Mouse (Mus musculus) gastrocnemius, postnatal 25 days (tissue): ENCODE data around the gene Fam13c. TPM values are rescaled to one million over a fixed set of nuclear protein-coding genes. Genes with fewer than 3 reads are reported as not detected.
"Not testable (repeated sequence)": the region's sequence is repeated elsewhere in the genome, so short reads cannot be mapped to it uniquely, and the experiment has no call there.

ENCODE experiments used
- DNase-seq: peaks from one replicate; pipeline ENCODE4 v3.0.0; 2022
- long read RNA-seq, 2 experiments: library from polyadenylated mRNA; stranded (forward); transcript quantifications; one replicate each; pipeline ENCODE4 v2.0.0; 2021
- total RNA-seq, 2 experiments: library from RNA; stranded (reverse); gene quantifications; 1 replicate in 1 of 2; 2 replicates in 1 of 2; pipeline ENCODE4 v1.2.3; 2021

Gene Fam13c
- total RNA-seq: 1 to 10 TPM; 5.4 to 5.7 TPM
- long read RNA-seq, experiment 1, partial matches to known transcripts: 3 of 7 reads
- long read RNA-seq, experiment 1, other reads (novel, unspliced or antisense): 1 of 7 reads
- long read RNA-seq, experiment 2, partial matches to known transcripts: 1 of 6 reads
- long read RNA-seq, experiment 2, other reads (novel, unspliced or antisense): 1 of 6 reads

DNA sequence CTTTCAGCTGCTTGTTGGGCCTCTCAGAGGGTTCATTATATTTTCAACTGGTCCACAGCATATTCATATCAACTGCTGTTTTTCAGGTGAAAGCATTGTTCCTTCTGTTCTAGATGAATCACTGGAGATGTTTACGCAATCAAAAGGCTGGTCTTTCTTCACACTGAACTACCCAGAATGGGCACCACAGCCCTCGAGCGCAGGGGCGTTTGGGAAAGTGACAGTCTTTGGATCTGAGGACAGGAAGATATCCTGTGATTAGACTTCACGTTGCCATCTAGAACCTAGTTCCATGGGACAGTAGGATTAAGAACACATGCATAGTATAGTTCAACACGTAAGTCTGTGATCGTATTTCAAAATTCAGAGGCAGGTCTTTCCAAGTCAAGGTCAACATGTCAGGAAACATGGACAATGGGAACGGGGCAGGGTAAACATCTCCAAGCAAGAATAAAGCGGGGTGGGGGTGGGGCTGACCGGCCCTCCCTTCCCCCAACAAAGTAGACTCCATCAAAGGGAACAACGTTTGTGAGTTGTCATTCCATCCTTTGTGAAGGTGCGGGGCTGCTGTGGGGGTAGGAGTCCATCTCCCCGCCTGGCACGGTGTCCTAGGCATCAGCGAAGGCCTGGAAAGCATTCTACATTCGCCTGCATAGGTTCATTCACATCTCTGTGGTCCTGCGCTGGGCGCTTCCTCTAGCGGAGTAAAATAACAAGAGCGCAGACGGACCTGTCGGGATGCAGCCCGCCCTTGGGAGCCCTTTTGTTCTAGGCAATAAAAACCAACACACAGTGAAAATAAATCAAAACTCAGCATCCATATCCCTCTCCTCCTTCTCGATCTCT is at the start of gene Fam13c:
Fam13c (plus strand) TSS at position 806 of the 846 bp plus-strand sequence.
- DNase-seq: no peak

DNA sequence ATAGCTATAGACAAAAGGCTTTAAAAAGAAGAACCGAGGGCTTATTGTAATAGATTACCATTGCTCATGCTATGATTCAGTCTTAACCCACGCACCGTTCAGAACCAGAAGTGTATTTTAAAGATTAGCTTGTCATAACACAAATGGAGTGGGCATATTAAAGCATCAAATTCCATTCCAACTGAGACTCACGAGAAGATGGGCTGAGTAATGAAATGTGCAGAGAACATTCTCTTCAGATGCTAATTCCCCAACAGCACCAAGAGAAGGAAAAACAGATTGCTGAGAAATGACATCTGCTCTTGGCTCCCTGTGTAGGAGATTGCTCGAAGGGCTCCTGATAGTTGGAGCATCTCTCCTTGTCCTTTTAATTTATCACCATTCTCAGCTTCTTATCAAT is 44.4 kb upstream of the Fam13c start:
- no peak for DNase-seq

- no peak for DNase-seq
These were observed 42.1 kb upstream of the Fam13c start for GRCm38 (mm10) chr10:70398224-70398623.

DNA sequence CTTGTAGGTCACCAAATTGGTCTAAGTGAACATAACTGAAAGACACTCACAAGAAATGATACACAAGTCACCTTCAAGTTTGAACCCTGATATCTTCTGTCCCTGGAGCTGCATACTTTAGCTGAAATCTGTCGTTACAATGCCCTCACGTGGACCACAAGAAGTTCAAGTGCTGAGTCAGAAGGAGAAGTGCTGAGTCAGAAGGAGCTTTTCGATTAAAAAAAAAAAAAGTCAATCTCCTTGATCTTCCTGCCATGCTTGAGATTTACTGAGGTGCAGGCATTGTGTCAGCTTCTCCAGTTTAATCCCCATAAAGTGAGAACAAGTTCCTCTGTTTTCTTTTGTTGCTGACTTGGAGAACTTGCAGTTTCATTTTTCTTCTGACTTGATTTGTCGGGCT is 38.3 kb upstream of the Fam13c start:
- DNase-seq: no peak

DNA sequence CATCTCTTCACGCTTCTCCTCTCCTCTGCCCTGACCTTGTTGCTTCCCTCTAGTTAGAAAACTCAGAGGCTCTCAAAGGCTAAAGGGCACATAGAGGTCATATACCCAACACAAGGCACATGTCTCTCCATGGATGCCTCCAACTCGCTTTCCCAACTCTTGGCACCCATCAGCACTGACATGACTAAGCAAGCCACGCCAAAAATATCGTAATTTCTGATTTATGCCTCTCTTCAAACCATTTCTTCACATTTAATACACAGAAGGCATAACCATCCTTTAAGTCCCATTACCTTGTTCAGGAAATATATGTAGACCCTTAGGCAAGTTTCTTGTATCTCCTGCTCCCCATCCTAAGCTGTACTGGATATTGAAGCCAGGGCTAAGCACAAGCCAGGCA is 37.6 kb upstream of the Fam13c start:
- no peak for DNase-seq

GRCm38 (mm10) chr10:70417811-70418486 is 22.3 kb upstream of the Fam13c start:
- DNase-seq: no peak

DNA sequence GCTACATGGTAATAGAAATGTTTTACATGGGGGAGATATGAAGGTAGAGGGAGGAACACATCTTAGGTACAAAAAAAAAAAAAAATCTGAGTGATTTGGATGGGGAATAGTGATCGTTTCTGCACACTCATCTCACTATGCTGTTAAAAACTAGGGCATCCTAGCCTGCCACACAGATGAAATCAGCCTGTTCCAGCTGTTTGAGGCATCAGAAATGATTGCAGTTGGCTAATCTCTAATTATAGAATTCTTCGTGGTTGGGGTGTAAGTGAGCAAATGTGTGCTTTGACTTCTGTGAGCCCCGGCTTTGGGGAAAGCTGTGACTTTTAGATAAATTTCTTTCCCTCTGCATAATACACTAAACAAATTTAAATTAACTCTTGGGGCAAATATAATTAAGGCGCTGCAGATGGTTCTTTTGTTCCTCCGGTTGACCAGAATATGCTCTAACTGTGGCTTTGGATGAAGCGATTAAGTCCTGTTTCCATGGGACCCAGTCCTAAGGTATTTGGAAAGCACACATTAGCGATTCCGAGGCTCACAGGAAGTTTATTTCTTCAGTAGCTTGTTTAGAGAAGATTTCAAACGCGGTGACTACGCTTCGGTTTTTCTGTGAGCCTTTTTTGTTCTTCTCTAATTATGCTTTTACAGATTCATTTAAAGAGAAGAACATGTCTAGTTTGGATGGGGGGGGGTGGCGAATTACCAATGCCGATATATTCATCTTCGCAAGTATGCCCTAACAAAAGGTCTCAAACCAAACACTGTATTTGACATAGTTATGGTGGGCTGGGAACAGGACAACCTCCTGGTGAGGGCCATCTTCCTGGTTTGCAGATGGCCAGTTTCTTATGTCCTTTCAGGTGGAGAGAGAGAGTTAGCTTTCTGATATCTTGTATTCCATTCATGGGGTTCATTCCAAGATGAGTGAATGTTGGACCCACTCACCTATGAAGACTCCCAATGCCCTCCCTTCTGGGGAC is 20.7 kb upstream of the Fam13c start:
- no peak for DNase-seq

GRCm38 (mm10) chr10:70426373-70426772 is 13.9 kb upstream of the Fam13c start:
- DNase-seq: peak; percentile 40

GRCm38 (mm10) chr10:70428121-70428662 is 12.1 kb upstream of the Fam13c start:
- peak; percentile 26 for DNase-seq

DNA sequence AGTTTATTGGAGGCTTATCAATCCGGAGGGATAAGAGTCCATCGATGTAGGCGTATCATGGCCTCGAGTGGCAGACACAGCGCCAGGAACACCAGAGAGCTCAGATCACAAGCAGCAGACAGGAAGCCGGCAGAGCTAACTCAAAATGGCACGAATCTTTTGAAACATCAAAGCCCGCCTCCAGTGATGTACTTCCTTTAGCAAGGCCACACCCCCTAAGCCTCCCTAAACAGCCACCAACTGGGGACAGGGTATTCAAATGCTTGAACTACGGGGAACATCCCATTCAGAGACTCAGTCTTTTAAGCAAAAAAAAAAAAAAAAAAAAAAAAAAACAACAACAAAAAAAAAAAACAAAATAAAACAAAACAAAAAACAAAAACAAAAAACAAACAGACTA is 10.9 kb upstream of the Fam13c start:
- no peak for DNase-seq

DNA sequence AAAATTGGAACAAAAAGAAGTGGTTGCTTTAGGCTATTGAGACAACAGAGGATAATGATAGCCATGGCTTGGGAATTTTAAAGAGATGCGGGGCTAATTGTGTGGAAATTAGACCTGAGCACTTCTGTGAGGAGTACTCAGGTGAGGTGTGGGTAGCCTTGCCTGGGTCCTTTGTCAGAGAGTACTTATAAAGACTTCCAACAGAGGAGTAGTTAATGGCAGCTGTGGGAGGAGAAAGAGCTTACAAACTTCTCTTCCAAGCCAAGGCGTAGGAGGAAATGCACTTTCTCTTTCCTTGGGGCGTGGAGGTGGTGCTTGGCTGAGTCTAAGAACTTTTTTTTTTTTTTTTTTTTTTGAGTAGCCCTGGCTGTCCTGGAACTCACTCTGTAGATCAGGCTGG is 6.9 kb upstream of the Fam13c start:
- no peak for DNase-seq

DNA sequence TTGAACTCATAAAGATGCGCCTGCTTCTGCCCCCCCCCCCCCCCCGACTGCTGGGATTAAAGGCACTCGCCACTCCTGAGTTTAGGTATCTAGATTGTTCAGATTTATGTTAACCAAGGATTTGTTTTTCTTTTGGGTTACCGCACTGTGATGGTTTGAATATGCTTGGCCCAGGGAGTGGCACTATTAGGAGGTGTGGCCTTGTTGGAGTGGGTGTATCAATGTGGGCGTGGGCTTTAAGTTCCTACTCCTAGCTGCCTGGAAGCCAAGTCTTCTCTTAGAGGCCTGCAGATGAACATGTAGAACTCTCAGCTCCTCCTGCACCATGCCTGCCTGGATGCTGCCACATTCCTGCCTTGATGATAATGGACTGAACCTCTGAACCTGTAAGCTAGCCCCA is 6.5 kb upstream of the Fam13c start:
- DNase-seq: not testable (repeated sequence)

- no peak for DNase-seq
These were observed 3.6 kb upstream of the Fam13c start for GRCm38 (mm10) chr10:70436656-70437055.

- peak; percentile 55 for DNase-seq
These were observed 3.0 kb upstream of the Fam13c start for GRCm38 (mm10) chr10:70437289-70437688.

DNA sequence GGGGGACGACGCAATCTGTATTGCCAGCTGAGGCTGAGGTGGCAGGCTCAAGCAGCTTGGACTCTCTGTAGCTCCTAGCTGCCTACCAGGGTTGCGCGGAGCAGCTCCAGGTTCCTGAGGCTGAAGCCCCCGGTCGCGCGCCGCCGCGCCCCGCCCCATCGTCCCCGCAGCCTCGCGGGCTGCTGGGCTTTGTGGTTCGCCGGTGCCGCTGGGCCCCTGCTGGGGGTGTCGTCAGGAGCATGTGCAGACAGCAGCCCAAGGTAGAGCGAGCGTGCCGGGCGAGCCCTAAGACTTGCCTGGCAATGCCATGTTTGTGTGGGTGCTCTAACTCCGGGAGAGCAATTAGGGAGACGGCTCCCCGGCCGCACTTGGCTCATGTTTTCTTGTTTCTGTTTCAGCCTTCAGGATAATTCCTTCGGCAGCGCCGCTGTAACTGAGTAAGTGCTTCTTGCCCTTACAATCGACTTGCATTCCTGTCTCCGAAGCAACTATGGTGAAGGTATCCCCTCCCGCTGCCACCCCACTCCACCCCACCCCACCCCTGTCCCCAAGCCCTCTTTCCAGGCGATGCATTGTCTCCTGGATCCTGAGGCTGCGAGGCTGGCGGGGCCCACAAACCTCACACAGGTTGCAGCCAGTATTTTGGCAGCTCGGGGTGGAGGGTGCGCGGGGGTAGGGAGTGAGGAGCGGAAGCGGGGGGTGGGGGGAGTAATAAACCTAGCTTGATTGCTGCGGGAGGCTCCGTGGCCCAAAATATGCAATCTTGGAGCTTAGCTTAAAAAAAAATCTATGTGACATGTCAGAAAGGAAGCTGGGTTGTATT is 569 bp downstream of the Fam13c start:
- peak; percentile 51 for DNase-seq

- DNase-seq: no peak
These were observed 1.9 kb downstream of the Fam13c start for GRCm38 (mm10) chr10:70442156-70442555.

- no peak for DNase-seq
These were observed 2.3 kb downstream of the Fam13c start for GRCm38 (mm10) chr10:70442623-70443022.

DNA sequence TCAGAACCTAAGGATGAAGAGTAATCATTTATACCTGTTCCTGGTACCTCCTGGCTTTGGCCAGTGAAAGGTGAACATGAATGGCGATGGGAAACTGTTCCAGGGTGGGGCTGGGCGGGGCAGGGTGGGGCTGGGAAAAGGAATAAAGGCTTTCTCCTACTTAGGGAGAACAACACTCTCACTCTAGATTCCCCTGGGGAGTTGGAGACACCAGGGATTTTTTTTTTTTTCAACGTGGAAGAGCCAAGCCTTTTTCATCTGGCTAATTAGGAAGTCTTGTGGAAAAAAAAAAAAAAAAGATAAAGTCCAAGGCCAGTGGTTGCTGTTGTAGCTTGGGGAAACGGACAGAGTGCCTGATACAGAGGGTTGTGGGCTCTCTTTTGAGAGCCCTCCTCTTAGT is 7.5 kb downstream of the Fam13c start:
- no peak for DNase-seq

DNA sequence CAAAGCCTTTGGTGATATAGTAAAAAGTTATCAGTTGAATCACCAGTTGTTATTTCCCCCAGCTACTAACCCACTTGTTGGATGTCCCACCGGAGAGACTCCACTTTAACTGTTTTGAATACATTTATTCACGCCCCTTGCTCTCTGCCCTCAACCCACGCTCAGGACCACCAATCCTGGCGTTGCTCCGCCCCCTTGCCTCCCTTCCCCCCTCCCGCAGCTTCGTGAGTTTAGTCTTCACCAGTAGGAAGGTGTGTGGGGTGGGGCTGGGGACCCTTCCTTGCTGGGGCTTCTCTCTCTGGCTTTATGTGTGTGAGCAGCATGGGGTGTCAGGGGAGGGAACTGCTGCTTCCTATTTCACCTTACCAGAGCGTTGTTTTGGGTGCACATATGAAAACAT is 8.9 kb downstream of the Fam13c start:
- no peak for DNase-seq

- DNase-seq: no peak
These were observed 15.6 kb downstream of the Fam13c start for GRCm38 (mm10) chr10:70455886-70456305.
